Mouse (Mus musculus): ENCODE data around the gene Casd1.
"Not testable (repeated sequence)": the region's sequence is repeated elsewhere in the genome, so short reads cannot be mapped to it uniquely, and the experiment has no call there.

Gene Casd1

DNA sequence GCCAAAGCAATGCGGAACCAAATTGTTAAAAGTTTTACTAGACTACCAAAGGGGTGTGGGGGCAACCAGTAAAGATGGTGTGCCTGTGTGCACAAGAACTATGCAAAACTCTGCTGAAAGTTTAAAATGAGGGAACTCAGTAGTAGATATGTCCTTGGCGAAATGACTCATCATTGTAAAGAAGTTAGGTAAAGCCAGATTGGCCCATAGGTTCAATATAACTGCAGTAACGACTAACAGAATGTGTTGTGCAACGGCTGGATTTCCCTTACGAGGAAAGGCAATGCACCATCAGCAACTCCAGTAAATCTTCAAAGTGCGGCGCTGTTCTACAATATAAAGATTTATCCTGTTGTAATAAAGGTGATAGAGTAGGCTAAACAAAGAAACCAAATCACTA, 11.8 kb downstream of the Casd1 start:
- DNase-seq (ENCODE audit: low spot score) = no peak

DNA sequence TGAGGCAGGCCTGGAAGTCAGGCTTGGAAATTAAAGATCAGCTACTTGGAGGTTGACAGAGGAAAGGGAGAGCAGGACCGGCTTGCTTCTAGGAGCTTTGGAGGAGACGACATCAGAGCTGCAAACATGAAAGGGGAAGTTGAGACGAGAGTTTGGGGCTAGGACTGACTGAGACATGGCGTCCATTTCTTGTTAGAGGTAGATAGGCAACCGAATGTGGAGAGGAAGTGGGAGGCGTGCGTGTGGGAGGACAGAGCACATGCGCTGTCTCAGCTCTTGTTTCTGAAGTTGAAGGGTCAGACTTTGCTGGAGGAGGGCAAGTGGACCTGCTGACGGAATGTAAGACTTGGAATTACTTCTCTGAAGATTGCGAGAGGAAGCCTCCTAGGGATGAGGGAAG, 17.3 kb downstream of the Casd1 start:
- DNase-seq (ENCODE audit: low spot score) = no peak

- DNase-seq (ENCODE audit: low spot score) = no peak
Observed at GRCm38 (mm10) chr6:4631464-4631863, 30.8 kb downstream of the Casd1 start.

DNA sequence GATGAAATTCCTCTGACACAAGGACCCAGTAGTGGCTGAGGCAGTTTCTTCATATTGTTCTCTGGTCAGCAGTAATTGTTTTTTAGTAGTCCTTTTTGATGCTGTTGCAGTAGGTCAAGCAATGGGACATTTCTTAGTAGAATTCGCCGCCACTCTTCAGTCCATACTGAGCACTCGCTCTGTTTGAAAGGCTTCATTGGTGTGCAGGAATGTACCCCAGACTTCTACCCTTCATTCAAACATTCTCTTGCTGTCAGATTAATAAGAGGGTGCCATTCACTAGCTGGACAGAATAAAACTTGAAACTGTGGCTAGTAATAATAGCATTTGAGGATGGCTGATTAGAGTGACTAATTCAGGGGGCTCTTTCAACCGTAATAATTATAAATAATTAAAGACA, 32.5 kb downstream of the Casd1 start:
- DNase-seq (ENCODE audit: low spot score) = peak; percentile 38

DNA sequence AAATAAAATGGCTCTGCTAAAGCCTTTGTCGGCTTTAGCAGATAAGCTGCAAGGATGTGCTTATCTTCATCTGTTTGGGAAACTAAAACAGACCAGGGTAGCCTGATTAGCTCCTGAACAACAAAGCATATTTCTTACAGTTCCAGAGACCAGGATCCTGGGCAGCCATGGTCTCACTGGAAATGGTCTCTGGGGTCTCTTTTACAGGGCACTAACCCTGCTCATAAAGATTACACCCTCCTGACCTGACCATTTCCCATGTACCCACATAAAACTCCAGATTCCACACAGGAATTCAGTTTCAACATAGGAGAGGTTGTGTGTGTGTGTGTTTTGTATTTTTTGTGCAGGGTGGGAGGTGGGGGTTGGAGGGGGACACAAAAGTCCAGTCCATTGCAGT, 34.2 kb downstream of the Casd1 start:
- no peak for DNase-seq (ENCODE audit: low spot score)

GRCm38 (mm10) chr6:4642068-4642467, 41.4 kb downstream of the Casd1 start:
- no peak for DNase-seq (ENCODE audit: low spot score)

GRCm38 (mm10) chr6:4647351-4647750, 46.7 kb downstream of the Casd1 start:
- no peak for DNase-seq (ENCODE audit: low spot score)

- no peak for DNase-seq (ENCODE audit: low spot score)
Observed at GRCm38 (mm10) chr6:4652596-4653134, 52.0 kb downstream of the Casd1 start.

DNA sequence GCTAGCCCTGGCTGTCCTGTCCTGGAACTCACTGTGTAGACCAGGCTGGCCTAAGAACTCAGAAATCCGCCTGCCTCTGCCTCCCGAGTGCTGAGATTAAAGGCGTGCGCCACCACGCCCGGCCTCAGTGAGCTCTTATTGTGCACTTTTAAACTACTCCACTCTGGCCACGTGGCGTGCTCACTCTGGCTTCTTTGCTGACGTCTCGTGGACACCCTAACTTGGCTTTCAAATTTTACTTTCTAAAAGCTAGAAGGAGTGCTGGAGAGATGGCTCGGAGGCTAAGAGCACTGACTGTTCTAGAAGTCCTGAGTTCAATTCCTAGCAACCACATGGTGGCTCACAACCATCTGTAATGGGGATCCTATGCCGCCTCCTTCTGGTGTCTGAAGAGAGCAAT, 53.1 kb downstream of the Casd1 start:
- DNase-seq (ENCODE audit: low spot score) = not testable (repeated sequence)

DNA sequence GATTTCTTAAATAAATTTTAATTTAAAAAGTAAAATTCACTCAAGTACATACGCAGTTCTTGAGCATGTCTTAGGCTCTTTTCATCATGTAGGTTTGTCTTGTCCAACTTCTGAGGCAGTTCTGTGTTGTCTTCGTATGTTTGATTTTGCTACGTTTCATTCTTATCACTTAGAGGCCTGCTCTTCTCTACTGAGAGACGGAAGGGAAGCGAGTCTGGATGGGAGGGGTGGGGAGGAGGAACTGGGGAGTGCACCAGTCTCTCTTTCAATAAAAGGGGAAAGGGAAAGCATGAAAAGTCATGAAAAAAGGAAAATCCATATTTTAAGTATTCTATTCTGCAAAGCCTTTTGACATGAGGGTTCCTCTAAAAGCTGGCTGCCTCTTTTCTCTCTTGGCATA, 54.8 kb downstream of the Casd1 start:
- no peak for DNase-seq (ENCODE audit: low spot score)

GRCm38 (mm10) chr6:4655924-4656323, 55.3 kb downstream of the Casd1 start:
- no peak for DNase-seq (ENCODE audit: low spot score)

- no peak for DNase-seq (ENCODE audit: low spot score)
Observed at GRCm38 (mm10) chr6:4658861-4659260, 58.2 kb downstream of the Casd1 start.

- DNase-seq (ENCODE audit: low spot score) = no peak
Observed at GRCm38 (mm10) chr6:4663516-4663915, 62.9 kb downstream of the Casd1 start.

DNA sequence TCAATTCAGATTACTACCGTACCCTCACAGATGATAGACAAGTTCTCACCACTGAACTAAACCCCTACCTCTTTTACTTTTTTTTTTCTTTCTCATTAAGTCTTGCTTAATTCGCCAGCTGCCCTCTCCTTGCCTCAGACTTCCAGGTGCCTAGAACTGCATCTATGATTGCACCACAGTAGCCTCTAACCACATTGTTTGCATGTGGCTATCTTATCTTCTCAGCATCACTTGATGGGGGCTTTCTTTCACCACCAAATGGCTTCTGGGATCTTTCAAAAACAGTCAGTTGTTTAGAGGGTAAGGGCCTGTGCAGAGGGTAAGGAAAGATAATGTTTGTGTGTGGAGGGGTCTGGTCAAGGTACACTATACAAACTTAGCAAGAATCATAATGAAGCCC, 63.7 kb downstream of the Casd1 start:
- no peak for DNase-seq (ENCODE audit: low spot score)

GRCm38 (mm10) chr6:4665154-4665553, 64.5 kb downstream of the Casd1 start:
- DNase-seq (ENCODE audit: low spot score) = no peak

DNA sequence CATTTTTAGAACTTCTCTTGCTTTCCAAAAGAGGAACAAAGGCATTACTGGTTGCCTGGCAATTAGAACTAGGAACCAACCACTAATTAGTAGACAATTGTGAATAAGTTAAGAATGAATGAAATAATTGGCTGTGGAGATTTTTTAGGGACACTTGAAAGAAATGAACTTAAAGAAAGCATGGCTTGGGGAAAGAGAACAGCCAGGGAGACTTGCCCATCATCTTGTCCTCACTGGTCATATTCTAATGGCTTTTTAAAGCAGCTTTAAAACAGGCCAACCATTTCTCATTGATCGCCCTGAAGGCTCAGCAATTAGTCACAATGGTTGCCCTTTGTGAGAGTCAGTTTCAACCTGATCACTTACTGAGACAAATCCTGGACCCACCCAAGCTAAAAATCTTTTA, 76.7 kb downstream of the Casd1 start:
- peak; percentile 60 for DNase-seq (ENCODE audit: low spot score)

DNA sequence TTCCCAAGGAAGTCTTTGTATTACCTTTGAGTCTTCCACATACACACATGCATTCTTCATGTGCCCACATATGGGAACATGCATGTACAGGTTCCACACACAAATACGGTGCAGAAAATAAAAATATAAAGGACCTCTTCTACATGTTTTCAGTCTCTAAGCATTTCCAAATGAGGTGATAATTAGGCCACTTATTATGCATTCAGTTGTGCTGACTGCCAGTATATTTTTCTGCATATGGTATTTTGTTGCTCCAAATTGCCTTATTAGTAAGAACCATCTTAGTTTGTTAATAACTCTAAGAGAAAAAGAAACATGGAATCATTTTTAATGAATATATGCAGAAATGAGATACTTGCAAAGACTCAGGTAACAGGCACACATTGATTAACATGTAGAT, 79.3 kb downstream of the Casd1 start:
- no peak for DNase-seq (ENCODE audit: low spot score)

DNA sequence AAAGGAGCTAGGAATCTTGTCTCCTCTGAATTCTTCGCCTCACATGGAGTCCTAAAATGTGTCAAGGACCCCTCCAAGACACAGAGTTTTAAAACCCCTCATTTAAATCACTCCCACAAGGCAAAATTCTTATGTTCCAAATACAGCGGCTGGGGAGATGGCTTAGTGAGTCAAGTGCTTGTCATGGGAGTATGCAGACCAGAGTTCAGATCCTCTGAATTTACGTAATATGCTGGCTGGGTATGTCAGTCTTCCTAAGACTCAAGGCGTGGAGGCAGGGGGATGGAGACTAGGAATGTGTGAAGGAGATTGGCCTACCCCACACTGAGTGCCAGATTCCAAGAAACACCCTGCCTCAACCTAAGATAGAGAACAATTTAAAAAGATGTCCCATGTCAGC, 79.9 kb downstream of the Casd1 start:
- DNase-seq (ENCODE audit: low spot score) = no peak

- no peak for DNase-seq (ENCODE audit: low spot score)
Observed at GRCm38 (mm10) chr6:4684706-4685340, 84.2 kb downstream of the Casd1 start.

DNA sequence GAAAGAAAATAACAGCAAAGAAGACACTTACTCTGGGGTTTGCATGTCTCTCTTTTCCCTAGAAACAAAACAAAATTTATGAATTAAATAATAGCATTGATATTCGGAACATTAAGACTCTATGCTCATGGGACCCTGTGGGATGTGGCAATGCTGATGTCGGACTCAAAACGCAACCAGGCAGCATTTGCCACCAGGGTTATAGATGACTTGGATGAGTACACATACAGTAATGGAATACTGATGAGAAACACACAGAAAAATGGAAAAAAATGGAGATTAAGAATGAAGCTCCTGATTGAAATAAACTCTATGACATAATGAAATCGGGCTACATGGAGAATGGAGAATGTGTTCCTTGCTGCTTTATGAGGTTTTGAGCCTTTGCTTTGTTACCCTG, 89.8 kb downstream of the Casd1 start:
- no peak for DNase-seq (ENCODE audit: low spot score)
